Mouse (Mus musculus) neural tube, embryonic 15.5 days (tissue): ENCODE data around the gene Gm20388. TPM values are rescaled to one million over a fixed set of nuclear protein-coding genes. Genes with fewer than 3 reads are reported as not detected.

ENCODE experiments used
- ATAC-seq: fragments of 200-750 bp; cut with Nextera tagmentation; 2 replicates; pipeline ENCODE4 v1.8.0; 2017; ENCODE audit warnings: mild to moderate bottlenecking, moderate TSS enrichment, moderate library complexity; ENCODE audit not compliant: low FRiP score
- H3K27ac ChIP-seq: fragments of 300-500 bp; sonication (generic); replicated peaks from 2 replicates; pipeline ENCODE4 v1.5.1; 2015; ENCODE audit warnings: mild to moderate bottlenecking, inconsistent platforms
- H3K27me3 ChIP-seq: fragments of 300-500 bp; sonication (generic); replicated peaks from 2 replicates; pipeline ENCODE4 v1.6.1; 2015; ENCODE audit warnings: inconsistent platforms
- H3K36me3 ChIP-seq: fragments of 300-500 bp; sonication (generic); 2 replicates; pipeline ENCODE4 v1.6.1; 2015; ENCODE audit warnings: inconsistent platforms
- H3K4me1 ChIP-seq: fragments of 300-500 bp; sonication (generic); 2 replicates; pipeline ENCODE4 v1.6.1; 2015; ENCODE audit warnings: inconsistent platforms
- H3K4me2 ChIP-seq: fragments of 300-500 bp; sonication (generic); 2 replicates; pipeline ENCODE4 v1.6.1; 2015; ENCODE audit warnings: inconsistent platforms, mild to moderate bottlenecking, moderate library complexity
- H3K4me3 ChIP-seq: fragments of 300-500 bp; sonication (generic); replicated peaks from 2 replicates; pipeline ENCODE4 v1.5.1; 2015; ENCODE audit warnings: mild to moderate bottlenecking, inconsistent platforms
- H3K9ac ChIP-seq: fragments of 300-500 bp; sonication (generic); replicated peaks from 2 replicates; pipeline ENCODE4 v1.6.1; 2015; ENCODE audit warnings: mild to moderate bottlenecking, inconsistent platforms
- H3K9me3 ChIP-seq: fragments of 300-500 bp; sonication (generic); replicated peaks from 2 replicates; pipeline ENCODE4 v1.6.1; 2016; ENCODE audit warnings: inconsistent platforms
- WGBS: fragments of 180-500 bp; shearing (Covaris S2); methylation state at CpG from one replicate; pipeline ENCODE4 v1.1.7; 2015; ENCODE audit warnings: mixed read lengths; 5-methylcytosine and 5-hydroxymethylcytosine counted together
- polyA plus RNA-seq: library from polyadenylated mRNA; unstranded; fragments of >200 nt; fragmentation: Nextera tagmentation; extraction: Ambion mirVana; gene quantifications from 2 replicates; pipeline ENCODE4 v1.2.1, GENCODE M21; 2015

Gm20388 gene
- polyA plus RNA-seq, 1 experiment from 2014 or later = not detected

- Histone ChIP-seq H3K9me3 (no peaks in the 10 kb centered on the region), H3K27ac (no peak overlapping the region), H3K4me3 (no peak overlapping the region), H3K36me3 (no peaks in the 10 kb centered on the region), H3K4me2 (no peak overlapping the region), H3K4me1 (no peaks in the 10 kb centered on the region), H3K27me3 (peaks cover 3% of the 10 kb centered on the region; the same call in 1 of the 2 replicates), H3K9ac (no peak overlapping the region)
- 76% methylated on average over 8 of the region's 8 CpGs for WGBS
- no peak for ATAC-seq
Observed at GRCm38 (mm10) chr8:121913378-121913777, 2002.7 kb downstream of the Gm20388 start.

GRCm38 (mm10) chr8:121919158-121919557, 2008.5 kb downstream of the Gm20388 start:
- peaks cover 10% of the 10 kb centered on the region for H3K4me1 ChIP-seq
- no peaks in the 10 kb centered on the region for H3K36me3 ChIP-seq
- H3K27me3 ChIP-seq = no peaks in the 10 kb centered on the region
- H3K4me3 ChIP-seq = no peak overlapping the region
- 75% methylated on average over 4 of the region's 4 CpGs for WGBS
- H3K4me2 ChIP-seq = no peak overlapping the region
- H3K9ac ChIP-seq = no peak overlapping the region
- H3K9me3 ChIP-seq = no peaks in the 10 kb centered on the region
- no peak for ATAC-seq
- H3K27ac ChIP-seq = no peak overlapping the region

- ATAC-seq = no peak
- Histone ChIP-seq H3K27ac (no peak overlapping the region), H3K9ac (no peak overlapping the region), H3K36me3 (no peaks in the 10 kb centered on the region), H3K4me3 (no peak overlapping the region), H3K27me3 (no peaks in the 10 kb centered on the region), H3K4me2 (no peak overlapping the region), H3K4me1 (peaks cover 10% of the 10 kb centered on the region), H3K9me3 (no peaks in the 10 kb centered on the region)
- 53% methylated on average over 3 of the region's 3 CpGs for WGBS
Observed at GRCm38 (mm10) chr8:121919731-121920130, 2009.1 kb downstream of the Gm20388 start.

GRCm38 (mm10) chr8:121921582-121921981, 2010.9 kb downstream of the Gm20388 start:
- 73% methylated on average over 8 of the region's 8 CpGs for WGBS
- peak overlapping the region; percentile 62 for H3K27ac ChIP-seq
- H3K4me2 ChIP-seq = no peak overlapping the region
- H3K9me3 ChIP-seq = no peaks in the 10 kb centered on the region
- ATAC-seq = no peak
- no peaks in the 10 kb centered on the region for H3K27me3 ChIP-seq
- no peaks in the 10 kb centered on the region for H3K36me3 ChIP-seq
- peaks cover 10% of the 10 kb centered on the region for H3K4me1 ChIP-seq
- no peak overlapping the region for H3K9ac ChIP-seq
- H3K4me3 ChIP-seq = no peak overlapping the region

GRCm38 (mm10) chr8:121922101-121922500, 2011.5 kb downstream of the Gm20388 start:
- Histone ChIP-seq H3K36me3 (no peaks in the 10 kb centered on the region), H3K9me3 (no peaks in the 10 kb centered on the region), H3K4me3 (no peak overlapping the region), H3K27ac (peak overlapping the region; percentile 62), H3K9ac (no peak overlapping the region), H3K27me3 (no peaks in the 10 kb centered on the region), H3K4me2 (no peak overlapping the region), H3K4me1 (peaks cover 10% of the 10 kb centered on the region)
- no peak for ATAC-seq
- 78% methylated on average over 8 of the region's 8 CpGs for WGBS

- no peak overlapping the region for H3K4me2 ChIP-seq
- H3K4me3 ChIP-seq = no peak overlapping the region
- H3K9ac ChIP-seq = no peak overlapping the region
- no peaks in the 10 kb centered on the region for H3K36me3 ChIP-seq
- WGBS = 87% methylated on average over 5 of the region's 5 CpGs
- no peak overlapping the region for H3K27ac ChIP-seq
- no peaks in the 10 kb centered on the region for H3K27me3 ChIP-seq
- peaks cover 7% of the 10 kb centered on the region for H3K4me1 ChIP-seq
- H3K9me3 ChIP-seq = no peaks in the 10 kb centered on the region
- ATAC-seq = no peak
Observed at GRCm38 (mm10) chr8:121924681-121925080, 2014.0 kb downstream of the Gm20388 start.

GRCm38 (mm10) chr8:121925624-121926023, 2015.0 kb downstream of the Gm20388 start:
- 0 out of 2 replicates have a peak, but pooled peaks cover 2% of the 10 kb centered on the region for H3K4me1 ChIP-seq
- WGBS = 30% methylated on average over 10 of the region's 10 CpGs
- no peak; the same call in 1 of the 2 replicates for ATAC-seq

GRCm38 (mm10) chr8:121926266-121926665, 2015.6 kb downstream of the Gm20388 start:
- Histone ChIP-seq H3K4me3 (no peak overlapping the region), H3K4me1 (0 out of 2 replicates have a peak, but pooled peaks cover under 1% of the 10 kb centered on the region), H3K9ac (no peak overlapping the region), H3K4me2 (no peak overlapping the region), H3K36me3 (no peaks in the 10 kb centered on the region), H3K27ac (no peak overlapping the region), H3K27me3 (no peaks in the 10 kb centered on the region), H3K9me3 (no peaks in the 10 kb centered on the region)
- no peak for ATAC-seq
- 68% methylated on average over 8 of the region's 8 CpGs for WGBS

More at GRCm38 (mm10) chr8:121925624-121926023, 2015.0 kb downstream of the Gm20388 start:
- no peak overlapping the region for H3K27ac ChIP-seq
- no peak overlapping the region for H3K4me2 ChIP-seq
- no peaks in the 10 kb centered on the region for H3K9me3 ChIP-seq
- no peaks in the 10 kb centered on the region for H3K27me3 ChIP-seq
- no peak overlapping the region for H3K4me3 ChIP-seq
- H3K36me3 ChIP-seq = no peaks in the 10 kb centered on the region
- no peak overlapping the region for H3K9ac ChIP-seq

GRCm38 (mm10) chr8:121927316-121927715, 2016.7 kb downstream of the Gm20388 start:
- 0 out of 2 replicates have a peak, but pooled peaks have one; percentile 53 for ATAC-seq

GRCm38 (mm10) chr8:121930047-121930446, 2019.4 kb downstream of the Gm20388 start:
- Histone ChIP-seq H3K4me3 (no peak overlapping the region), H3K27ac (no peak overlapping the region), H3K9ac (no peak overlapping the region), H3K4me2 (no peak overlapping the region), H3K27me3 (no peaks in the 10 kb centered on the region), H3K4me1 (peaks cover 8% of the 10 kb centered on the region), H3K9me3 (no peaks in the 10 kb centered on the region), H3K36me3 (no peaks in the 10 kb centered on the region)
- WGBS = 89% methylated on average over 4 of the region's 4 CpGs
- no peak for ATAC-seq

More at GRCm38 (mm10) chr8:121927316-121927715, 2016.7 kb downstream of the Gm20388 start:
- Histone ChIP-seq H3K4me3 (no peak overlapping the region), H3K27me3 (no peaks in the 10 kb centered on the region), H3K36me3 (no peaks in the 10 kb centered on the region), H3K27ac (no peak overlapping the region), H3K4me1 (no peaks in the 10 kb centered on the region), H3K4me2 (no peak overlapping the region), H3K9ac (no peak overlapping the region), H3K9me3 (no peaks in the 10 kb centered on the region)
- WGBS = 38% methylated on average over 6 of the region's 8 CpGs

- Histone ChIP-seq H3K27me3 (no peaks in the 10 kb centered on the region), H3K4me1 (peaks cover 22% of the 10 kb centered on the region), H3K4me2 (no peak overlapping the region), H3K27ac (no peak overlapping the region), H3K4me3 (no peak overlapping the region), H3K9ac (no peak overlapping the region), H3K36me3 (no peaks in the 10 kb centered on the region), H3K9me3 (no peaks in the 10 kb centered on the region)
- WGBS = 88% methylated on average over 7 of the region's 7 CpGs
- no peak for ATAC-seq
Observed at GRCm38 (mm10) chr8:121931571-121931970, 2020.9 kb downstream of the Gm20388 start.

GRCm38 (mm10) chr8:121932026-121932667, 2021.5 kb downstream of the Gm20388 start:
- H3K4me2 ChIP-seq = no peak overlapping the region
- no peak for ATAC-seq

More at GRCm38 (mm10) chr8:121932026-121932667, 2021.5 kb downstream of the Gm20388 start:
- H3K9ac ChIP-seq = no peak overlapping the region
- H3K27me3 ChIP-seq = no peaks in the 10 kb centered on the region
- no peak overlapping the region for H3K4me3 ChIP-seq
- 73% methylated on average over 12 of the region's 12 CpGs for WGBS
- no peaks in the 10 kb centered on the region for H3K9me3 ChIP-seq
- H3K36me3 ChIP-seq = no peaks in the 10 kb centered on the region
- H3K27ac ChIP-seq = no peak overlapping the region
- H3K4me1 ChIP-seq = peaks cover 23% of the 10 kb centered on the region
